Mouse (Mus musculus) erythroid progenitor cell, adult 5-6 weeks (primary cell): ENCODE results near the gene Fam69b. TPM values are rescaled to one million over a fixed set of nuclear protein-coding genes. Genes with fewer than 3 reads are reported as not detected.

Experiments
- ATAC-seq: replicated peaks from 2 replicates; pipeline ENCODE4 v1.8.0; 2016; ENCODE audit warnings: moderate number of reproducible peaks, mild to moderate bottlenecking, moderate TSS enrichment, inconsistent platforms; ENCODE audit not compliant: poor library complexity, low FRiP score, severe bottlenecking
- total RNA-seq, 2 experiments: library from RNA; stranded (forward) in 1 of 2; stranded (reverse) in 1 of 2; fragments of 150-400 nt in 1 of 2; fragments of 186-747, 209-891 nt in 1 of 2; gene quantifications; 2 replicates each; pipeline versions ENCODE4 v1.2.3 to v1.2.4; 2015 to 2017; ENCODE audit warnings: low replicate concordance in 2 of 2

Gene Fam69b
- total RNA-seq, 2 experiments from 2014 or later, result not detected

DNA sequence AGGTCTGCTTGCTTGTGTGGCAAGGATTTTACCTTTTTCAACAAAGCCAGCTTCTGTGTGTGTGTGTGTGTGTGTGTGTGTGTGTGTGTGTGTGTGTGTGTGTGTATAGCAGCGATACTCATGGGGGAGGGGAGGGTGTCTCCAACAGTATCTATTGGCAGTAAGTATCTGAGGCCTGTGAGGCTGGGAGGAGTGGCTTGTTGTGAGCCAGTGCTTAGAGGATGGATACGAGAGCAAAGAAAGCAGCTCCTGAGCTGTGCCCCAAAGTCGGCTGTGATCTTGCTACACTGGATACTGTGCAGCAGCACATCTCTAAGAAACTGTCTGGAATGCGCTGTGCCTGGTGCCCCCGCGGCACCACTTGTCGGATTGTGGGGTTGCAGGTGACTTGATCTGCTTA lies 10.3 kb upstream of the Fam69b start:
- ATAC-seq, result no peak

DNA sequence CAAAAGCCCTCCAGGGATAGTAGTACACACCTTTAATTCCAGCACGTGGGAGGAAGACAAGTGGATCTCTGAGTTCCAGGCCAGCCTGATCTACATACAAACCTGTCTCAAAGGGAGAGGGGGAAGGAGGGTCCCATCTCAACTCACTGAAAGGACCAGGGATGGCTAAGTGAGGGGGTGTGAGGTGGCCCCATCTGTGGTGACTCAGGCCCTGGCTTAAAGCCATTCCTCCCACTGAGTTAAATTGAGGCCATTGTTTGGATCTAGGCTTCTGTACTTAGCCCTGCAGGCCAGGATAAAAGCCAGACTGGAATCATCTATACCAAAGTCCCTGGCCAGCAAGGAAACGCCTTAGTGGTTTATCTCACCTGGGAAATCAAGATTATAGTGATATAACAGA lies 7.0 kb upstream of the Fam69b start:
- no peak for ATAC-seq

DNA sequence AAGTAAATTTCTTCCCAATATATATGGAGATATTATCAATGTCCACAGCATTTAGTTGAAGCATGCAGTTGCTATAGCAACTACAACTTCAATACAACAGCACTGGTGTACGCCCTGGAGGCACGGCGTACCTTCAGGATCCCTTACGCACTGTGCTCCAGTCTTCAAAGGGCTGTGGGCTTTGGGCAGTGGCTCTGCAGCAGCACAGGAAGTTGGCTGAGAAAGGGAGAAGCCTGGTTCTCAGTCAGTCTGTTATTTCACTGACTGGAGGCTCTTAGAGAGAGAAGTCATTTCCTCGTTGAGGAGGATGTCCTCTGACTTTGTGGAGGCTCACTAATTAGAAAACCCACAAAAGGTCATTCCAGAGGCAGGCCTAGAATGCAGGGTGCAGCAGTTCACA lies 5.3 kb upstream of the Fam69b start:
- ATAC-seq, result no peak

DNA sequence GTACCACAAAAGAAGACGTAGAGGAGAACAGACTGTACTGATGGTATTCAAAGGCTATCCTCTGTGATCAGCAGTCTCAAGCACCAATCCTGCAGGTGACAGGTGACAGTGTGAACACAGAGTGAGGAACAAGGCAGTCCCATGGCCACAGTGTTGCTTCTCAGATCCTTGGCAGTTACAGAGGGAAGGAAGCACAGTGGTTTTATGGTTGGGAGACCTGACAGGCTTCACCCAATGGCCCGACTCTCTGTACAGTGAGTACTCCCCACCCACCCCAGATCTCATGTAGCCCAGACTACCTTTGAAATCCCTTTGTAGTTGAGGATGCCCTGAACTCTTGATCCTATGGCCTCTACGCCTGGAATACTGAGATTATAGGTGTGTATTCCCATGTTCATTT lies 2.8 kb upstream of the Fam69b start:
- ATAC-seq, result no peak

DNA sequence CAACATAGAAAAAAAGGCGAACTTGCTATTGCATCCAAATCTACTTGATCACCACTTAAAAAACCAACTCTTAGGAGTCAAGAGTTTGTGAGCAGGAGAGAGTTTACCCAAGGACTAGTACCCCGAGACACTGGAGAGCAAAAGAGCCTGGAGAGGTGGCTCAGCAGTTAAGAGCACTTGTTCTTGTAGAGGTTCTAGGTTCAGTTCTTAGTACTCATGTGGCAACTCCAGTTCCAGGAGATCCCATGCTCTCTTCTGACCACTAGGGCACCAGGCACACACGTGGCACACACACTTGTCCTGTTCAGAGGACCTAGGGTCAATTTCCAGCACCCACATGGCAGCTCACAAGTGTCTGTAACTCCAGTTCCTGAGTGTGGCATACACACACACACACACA lies 2.2 kb upstream of the Fam69b start:
- ATAC-seq, result no peak

DNA sequence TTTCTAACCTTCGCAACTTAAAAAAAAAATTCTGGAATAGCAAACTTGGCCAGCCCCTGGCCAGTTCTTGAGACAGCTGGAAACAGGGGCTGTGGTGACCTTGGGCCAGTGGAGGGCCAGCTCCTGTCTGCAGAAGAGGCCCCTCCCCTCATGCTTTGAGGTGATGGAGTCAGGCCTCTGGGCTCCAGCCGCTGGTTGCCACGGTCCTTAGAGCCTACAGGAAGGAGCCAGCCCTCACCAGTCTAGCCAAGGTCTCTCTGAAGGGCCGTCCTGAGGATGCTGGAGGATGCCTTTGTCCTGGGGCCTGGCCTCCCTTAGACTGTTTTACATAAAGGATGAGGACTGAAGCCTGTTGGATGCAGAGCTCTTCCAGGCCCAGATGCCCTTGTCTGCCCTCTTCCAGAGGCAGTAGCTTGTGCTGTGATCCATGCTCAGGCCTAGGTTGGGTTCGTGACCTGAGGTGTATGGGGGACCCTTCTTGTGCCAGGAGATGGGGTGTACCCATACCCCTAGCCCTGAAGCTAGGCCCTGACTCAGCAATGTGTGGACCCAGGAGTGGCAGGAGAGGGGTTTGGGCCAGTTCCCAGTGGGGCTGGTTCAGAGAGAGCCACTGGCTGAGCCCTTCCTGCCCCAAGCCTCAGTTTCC lies 658 bp downstream of the Fam69b start:
- no peak for ATAC-seq

DNA sequence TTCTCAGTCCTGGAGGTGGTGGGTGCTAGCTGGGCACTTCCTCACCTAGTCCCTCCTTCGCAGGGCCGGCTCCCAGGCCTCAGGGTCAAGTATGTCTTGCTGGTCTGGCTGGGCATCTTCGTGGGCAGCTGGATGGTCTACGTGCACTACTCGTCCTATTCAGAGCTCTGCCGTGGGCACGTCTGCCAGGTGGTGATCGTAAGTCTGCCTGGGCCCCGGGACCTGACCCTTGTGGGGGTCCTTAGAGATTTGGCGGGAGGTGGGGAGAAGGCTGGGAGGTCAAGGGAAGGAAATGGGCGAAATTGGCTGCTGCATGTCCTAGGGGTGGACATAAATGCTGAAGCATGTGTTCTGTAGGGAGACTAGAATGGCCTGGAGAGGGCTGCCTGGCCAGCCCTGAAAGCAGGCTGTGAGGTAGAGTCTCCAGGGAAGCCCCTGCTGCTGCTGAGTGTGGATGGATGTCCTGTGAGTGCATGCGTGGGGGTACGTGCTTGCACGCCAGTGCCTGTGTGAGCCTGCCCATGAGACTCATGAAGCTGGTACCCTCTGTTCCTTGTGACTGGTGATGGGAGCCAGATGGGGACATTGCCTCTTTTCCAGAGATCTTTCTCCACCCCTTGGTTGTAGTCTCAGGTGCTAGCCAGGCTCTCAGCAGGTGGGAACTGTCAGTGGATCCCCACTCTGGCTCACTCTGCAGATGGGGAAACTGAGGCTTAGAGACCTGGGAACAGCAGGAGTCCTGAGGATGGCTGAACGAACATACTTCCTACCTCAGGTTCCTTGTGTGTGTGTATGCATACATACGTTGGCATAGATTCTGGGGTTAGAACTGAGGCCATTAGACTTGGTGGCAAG lies 4.5 kb downstream of the Fam69b start:
- no peak for ATAC-seq

DNA sequence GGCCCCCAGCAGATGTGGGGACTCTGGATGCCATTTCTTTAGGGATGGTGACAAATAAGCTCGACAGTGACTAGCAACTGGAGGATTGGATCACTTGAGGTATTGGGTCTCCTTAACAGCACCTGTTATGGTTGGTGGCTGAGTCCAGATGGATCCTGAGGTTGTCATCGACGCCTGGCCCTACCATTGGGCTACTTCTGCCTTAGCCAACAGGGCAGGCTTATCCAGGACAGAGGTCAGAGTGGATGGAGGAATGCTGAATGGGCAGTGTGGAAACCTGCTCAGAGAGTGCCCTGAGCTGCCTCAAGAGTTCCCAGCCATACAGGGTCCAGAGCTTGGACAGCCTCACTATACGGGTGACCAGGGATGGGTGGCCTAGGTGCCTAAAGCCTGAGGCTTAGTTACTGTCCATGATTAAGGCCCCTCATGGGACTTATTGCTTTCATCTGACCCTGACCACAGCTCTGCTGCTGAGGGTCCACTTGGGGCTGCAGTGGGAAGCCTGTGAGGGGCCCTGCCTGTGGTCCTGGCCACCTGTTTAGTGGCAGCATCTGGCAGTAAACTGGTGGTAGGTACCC lies 5.8 kb downstream of the Fam69b start:
- no peak for ATAC-seq

DNA sequence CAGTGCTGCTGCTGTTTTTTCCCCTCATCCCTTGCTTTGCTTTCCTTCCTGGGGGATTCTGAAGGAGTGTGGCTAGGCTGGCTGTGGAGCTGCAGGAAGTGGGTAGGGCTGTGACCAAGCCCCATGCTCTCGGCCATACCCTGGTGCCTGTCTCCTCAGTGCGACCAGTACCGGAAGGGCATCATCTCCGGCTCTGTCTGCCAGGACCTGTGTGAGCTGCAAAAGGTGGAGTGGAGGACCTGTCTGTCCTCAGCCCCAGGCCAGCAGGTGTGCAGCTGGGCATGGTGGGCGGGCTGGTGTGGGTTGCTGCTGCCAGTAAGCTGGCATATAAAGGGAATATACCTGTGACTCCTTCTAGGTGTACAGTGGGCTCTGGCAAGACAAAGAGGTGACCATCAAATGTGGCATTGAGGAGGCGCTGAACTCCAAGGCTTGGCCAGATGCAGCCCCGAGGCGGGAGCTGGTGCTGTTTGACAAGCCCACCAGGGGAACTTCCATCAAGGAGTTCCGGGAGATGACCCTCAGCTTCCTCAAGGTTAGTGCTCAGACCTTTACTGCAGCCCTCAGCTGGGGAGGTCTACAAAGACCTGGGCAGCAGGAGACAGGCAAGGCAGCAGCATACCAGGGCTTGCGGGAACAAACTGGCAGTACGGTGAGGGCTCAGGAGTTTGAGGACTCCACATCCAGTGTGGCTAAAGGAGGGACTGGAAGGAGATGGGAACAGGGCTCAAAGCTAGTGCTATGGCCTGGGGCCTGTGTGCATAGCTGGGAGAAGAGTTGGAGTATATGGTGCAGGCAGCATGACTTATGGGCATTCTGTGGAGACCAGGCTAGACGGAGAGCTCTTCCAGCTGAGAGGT lies 6.6 kb downstream of the Fam69b start:
- ATAC-seq, result no peak

DNA sequence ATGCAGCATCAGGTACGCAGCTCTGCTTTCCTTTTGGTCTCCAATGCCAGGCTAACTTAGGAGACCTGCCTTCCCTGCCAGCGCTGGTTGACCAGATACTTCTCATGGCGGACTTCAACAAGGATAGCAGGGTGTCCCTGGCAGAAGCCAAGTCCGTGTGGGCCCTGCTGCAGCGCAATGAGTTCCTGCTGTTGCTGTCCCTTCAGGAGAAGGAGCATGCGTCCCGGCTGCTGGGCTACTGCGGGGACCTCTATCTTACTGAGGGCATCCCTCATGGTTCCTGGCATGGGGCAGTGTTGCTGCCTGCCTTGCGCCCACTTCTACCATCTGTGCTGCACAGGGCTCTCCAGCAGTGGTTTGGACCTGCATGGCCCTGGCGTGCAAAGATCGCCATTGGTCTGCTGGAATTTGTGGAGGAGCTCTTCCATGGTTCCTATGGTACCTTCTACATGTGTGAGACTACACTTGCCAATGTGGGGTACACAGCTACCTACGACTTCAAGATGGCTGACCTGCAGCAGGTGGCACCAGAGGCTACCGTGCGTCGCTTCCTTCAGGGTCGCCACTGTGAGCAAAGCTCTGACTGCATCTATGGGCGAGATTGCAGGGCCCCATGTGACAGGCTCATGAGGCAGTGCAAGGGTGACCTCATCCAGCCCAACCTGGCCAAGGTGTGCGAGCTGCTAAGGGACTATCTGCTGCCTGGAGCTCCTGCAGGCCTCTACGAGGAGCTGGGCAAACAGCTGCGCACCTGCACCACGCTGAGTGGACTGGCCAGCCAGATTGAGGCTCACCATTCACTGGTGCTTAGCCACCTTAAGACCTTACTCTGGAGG lies 7.5 kb downstream of the Fam69b start:
- ATAC-seq, result no peak

DNA sequence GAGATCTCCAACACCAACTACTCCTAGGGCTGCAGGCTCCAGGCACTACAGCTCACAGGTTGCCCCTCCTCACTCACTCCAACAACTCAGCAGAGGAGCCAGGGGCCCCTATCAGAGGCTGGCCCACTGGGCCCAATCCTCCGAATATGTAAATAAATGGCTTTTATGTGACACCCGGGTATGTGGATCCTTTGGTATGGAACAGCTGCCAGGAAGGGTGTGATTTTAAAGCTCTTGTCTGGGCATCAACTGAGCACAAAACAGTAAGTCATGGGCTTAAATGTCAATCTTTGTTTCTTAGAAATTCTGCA lies 8.0 kb downstream of the Fam69b start:
- no peak for ATAC-seq

DNA sequence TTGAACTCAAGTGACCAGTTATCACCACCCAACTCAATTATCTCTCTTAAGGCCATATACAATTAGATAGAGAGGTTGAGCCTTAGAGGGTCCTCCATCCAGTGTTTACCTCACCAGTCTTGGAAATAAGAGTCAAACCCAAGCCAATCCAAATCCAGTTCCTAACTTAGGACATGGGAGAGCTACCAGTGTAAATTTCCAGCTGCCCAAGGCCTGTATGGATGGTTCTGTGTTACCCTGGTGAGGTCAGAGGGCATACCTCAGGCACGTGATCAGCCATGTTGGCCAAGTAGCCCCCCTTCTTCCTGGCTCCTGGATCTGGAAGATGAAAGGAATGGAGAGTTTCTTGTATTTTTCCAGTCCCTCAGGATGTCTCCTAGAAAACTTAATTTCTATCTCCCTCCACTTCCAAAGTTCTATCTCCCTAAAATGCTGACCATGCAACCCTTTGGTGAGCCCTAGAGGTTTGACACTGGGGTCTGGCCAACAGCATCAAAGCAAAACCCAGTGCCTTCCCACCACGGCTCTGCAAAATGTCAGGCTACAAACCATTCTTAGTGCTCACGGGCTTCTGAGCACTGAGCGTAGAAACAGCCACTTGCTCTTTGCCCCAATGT lies 9.2 kb downstream of the Fam69b start:
- ATAC-seq, result no peak

DNA sequence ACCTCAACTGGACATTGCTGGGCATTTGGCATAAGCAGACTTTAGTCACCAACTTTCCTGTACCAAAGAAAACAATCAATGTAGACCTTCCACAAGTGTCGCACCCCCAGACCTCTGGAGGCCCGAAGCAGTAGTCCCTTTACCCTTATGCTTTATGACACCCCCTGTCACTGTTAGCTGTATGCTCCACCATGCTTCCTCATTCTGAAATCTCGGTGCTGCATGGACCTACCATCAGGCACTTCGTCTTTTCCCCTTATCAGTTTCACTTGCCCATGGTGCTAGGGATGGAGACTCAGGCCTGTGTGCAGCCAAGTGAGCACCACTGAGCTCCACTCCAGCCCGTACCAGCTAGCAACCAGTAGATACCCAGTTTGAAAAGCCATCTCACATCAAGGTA lies 9.8 kb downstream of the Fam69b start:
- no peak for ATAC-seq

DNA sequence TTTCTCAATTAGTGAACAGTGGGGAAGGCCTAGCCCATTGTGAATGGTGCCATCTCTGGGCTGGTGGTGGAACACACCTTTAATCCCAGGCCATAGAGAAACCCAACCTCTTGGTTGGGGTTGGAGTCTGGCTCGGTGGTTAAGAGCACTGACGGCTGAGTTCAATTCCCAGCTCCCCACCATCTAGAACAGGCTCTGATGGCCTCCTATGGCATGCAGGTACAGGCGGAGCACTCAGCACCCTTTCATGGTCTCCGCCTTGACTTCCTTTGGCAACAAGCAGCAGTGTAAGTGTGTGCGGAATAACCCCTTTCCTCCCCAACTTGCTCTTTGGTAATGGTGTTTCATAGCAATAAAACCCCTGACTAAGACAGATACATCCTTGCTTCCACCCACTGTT lies 10.3 kb downstream of the Fam69b start:
- no peak for ATAC-seq

DNA sequence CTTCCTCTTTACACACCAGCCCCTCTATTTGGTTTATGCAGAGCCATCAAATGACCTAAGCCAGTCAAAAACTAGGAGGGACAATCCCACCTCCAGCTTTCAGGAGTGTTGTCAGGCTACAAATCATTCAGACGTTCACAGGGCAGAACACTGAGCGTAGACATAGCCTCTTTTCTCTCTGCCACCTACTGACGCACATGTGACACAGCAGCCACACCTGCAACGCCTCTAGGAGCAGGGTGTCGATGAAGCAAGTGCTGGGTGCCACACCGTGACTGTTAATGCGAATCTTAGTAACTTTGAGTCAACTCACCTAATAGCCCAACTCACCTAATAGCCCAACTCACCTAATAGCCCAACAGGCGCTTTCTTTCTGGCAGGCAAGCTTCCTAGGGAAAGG lies 10.8 kb downstream of the Fam69b start:
- ATAC-seq, result 0 out of 2 replicates have a peak, but pooled peaks have one; percentile 48

DNA sequence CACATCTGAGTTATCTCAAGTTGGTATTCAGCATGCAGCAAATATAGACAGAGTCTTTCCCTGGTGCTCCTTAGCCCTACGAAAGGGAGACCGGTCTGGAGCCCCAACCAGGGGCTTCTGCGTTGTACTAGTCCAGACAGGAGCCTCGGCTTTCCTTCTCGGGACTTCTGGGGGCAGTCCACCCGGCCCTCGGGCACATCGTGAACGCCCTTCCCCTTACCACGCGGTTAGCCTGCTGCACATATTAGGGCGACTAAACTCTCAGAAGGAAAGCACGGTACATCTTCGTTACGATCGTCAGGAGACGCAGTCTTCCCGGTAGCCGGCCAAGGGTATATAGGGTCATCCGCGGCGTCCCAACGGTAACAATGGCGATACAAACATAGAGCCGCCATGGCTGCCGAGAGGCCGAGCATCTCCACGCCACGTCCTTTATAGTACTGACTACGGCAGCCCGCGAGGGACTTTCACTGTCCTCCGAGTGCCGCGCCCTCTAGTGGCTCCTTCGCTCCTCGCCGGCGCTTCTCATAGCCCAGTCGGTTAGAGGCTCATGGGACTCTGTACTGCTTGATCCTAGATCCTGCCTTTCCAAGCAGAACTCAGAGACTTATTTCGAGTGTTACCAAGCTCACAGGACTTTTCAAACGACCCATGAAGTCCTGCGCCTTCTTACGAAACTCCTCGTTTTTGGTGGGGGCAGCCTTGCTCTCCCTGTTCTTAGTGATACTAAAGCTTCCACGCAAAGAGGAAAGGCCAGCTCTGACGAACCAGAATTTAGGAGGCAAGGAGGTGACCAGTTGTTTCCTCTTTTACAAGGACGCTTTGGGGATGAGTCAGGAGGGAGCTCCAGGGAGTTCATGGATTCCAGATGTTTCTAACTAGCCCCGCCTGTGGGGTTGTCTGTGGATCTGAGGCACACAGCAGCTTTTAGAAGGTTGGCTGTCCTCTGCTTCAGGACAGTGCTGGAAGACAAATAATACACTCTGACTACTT lies 11.9 kb downstream of the Fam69b start:
- ATAC-seq, result peak; percentile 81

DNA sequence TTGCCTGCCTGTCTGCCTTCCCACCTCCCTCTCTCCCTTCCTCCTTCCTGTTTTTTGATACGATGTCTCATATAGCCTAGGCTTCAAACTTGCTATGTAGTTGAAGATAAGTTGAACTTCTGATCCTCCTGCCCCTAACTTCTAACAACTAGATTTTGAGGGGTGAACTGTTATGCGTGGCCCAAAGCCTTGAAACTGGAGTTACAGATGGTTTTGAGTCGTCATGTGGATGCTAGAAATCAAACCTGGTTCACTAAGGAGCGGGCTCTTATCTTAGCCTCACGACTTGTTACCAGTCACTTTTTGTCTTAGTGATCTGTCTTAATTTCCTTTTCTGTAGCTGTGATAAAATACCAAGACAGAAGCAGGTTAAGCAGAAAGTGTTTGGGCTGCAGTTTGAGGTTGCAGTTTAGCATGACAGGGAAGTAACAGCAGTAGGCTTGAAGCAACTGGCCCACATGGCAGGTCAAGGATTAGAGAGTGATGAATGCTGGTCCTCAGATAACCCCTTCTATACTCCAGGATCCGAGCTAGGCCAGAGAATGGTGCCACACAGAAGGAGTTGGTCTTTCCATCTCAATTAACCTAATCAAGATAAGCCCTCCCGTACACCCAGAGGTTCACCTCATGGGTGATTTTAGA lies 12.9 kb downstream of the Fam69b start:
- ATAC-seq, result no peak

DNA sequence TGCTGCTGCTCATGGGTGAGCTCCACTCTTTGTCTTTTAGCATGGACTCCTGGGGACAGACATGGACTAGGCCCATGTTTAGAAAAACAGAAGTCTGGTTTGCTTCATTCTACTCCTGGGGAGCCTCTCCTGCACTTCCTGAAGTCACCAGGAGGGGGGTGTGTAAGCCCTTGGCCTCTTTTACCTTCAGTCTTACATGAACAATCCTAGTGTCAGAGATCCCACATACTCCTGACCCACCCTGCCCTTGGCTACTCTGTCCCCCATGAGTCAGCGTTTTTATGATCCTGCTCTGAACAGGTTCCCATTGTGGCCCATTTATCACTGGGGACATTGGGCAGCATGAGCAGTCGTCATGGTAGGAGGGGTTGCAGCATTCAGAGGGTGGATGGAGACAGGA lies 15.7 kb downstream of the Fam69b start:
- ATAC-seq, result no peak
